Mouse (Mus musculus): ENCODE data around the gene Cdk6. TPM values are rescaled to one million over a fixed set of nuclear protein-coding genes. Genes with fewer than 3 reads are reported as not detected.

Cdk6 gene
- total RNA-seq, 2 experiments from 2014 or later = 3.6 to 5.4 TPM

Other genes with a start within 250 kb of the Cdk6 start
- gene Fam133b, start 202.3 kb downstream of the Cdk6 start, total RNA-seq (2021) = 10 to 100 TPM; 38.1 to 41.7 TPM
- 1 to 10 TPM; 3.3 to 3.9 TPM for gene 1700109H08Rik, start 230.1 kb downstream of the Cdk6 start, total RNA-seq (2021)